Mouse (Mus musculus): ENCODE measurements around the gene Npc2.
A peak's percentile ranks its signal among the peaks of the same experiment; 100 is the strongest.

The Npc2 gene

GRCm38 (mm10) chr12:84784604-84785381 is 11.8 kb upstream of the Npc2 start:
- DNase-seq (ENCODE audit: low spot score in 2 of 2): peak; percentile 89 to 91

DNA sequence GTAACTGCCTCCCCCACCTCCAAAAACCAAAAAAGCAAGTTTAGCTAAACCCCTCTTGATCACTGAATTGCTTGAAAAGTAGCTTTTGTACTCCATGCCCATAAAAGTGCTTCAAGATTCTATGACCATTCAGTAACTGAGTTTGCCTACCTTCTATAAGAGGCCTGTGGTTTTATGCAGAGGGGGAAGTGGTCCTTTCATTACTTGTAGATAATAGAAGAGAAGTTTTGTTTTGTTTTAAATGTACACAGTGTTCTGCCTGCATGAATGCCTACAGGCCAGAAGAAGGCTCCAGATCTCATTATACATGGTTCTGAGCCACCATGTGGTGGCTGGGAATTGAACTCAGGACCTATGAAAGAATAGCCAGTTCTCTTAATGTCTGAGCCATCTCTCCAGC is 3.3 kb upstream of the Npc2 start:
- DNase-seq (ENCODE audit: low spot score in 2 of 2): no peak

- DNase-seq (ENCODE audit: low spot score in 2 of 2): no peak
Observed at GRCm38 (mm10) chr12:84774376-84774775, 1.4 kb upstream of the Npc2 start.

- no peak for DNase-seq (ENCODE audit: low spot score in 2 of 2)
Observed at GRCm38 (mm10) chr12:84773476-84773875, 524 bp upstream of the Npc2 start.

DNA sequence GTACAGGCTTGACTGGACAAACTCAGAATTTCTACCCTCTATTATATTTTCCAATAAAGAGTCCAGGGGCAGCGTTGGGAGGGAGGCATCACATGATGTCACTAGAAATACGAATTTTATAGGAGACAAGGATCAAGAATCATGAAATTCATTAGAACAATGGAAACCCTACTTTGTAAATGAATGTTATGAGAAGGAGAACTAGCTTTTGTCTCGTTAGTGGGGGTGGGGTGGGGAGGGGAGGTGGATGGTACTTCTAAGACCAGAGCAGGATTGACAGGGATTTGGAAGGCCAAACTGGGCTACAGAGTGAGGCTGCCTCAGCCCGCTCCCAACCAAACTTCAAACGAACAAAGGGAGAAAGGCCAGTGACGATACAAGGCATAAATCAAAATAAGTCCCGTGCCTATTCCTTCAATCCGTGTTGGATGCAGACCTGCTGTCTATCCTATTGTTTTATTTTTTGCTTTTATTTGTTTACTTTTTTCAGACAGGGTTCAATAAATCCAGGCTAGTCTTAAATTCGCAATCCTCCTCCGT is 901 bp downstream of the Npc2 start:
- no peak for DNase-seq (ENCODE audit: low spot score in 2 of 2)

GRCm38 (mm10) chr12:84769624-84770023 is 3.3 kb downstream of the Npc2 start:
- no peak for DNase-seq (ENCODE audit: low spot score in 2 of 2)

GRCm38 (mm10) chr12:84767510-84767909 is 5.4 kb downstream of the Npc2 start:
- DNase-seq (ENCODE audit: low spot score in 2 of 2): no peak

- DNase-seq (ENCODE audit: low spot score in 2 of 2): no peak
Observed at GRCm38 (mm10) chr12:84766113-84766735, 6.7 kb downstream of the Npc2 start.

DNA sequence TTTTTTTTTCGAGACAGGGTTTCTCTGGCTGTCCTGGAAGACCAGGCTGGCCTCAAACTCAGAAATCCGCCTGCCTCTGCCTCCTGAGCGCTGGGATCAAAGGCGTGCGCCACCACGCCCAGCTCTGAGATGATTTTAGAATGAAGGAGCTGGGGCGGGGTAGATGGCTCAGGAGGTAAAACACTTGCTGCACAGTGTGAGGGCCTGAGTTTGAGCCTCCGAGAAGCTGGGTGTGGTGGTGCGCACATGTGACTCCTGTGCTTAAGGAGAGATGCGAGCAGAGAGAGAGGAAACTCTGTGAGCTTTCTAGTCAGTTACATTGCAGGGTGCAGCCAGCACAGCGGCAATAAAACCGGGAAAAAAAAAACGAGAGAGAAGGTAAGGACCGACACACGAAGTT is 7.4 kb downstream of the Npc2 start:
- no peak for DNase-seq (ENCODE audit: low spot score in 2 of 2)

DNA sequence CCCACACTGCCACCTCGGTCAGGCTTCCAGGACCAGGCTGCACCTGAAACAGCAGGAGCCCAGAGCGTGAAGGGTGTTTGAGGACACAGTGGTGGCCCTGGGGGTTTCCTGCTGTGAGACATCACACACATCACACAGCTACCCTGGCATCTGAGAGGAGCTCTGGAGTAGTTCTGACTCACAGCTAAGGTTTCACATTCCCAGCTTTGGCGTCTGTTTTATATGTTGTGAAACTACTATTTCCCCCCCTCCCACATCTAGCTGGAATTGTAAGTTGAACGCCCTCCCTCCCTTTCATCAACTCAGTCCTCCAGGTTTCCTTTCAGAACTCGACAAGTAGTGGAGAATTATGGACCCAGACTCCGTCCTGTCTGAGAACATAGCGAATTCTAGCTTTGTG is 8.2 kb downstream of the Npc2 start:
- DNase-seq (ENCODE audit: low spot score in 2 of 2): no peak

DNA sequence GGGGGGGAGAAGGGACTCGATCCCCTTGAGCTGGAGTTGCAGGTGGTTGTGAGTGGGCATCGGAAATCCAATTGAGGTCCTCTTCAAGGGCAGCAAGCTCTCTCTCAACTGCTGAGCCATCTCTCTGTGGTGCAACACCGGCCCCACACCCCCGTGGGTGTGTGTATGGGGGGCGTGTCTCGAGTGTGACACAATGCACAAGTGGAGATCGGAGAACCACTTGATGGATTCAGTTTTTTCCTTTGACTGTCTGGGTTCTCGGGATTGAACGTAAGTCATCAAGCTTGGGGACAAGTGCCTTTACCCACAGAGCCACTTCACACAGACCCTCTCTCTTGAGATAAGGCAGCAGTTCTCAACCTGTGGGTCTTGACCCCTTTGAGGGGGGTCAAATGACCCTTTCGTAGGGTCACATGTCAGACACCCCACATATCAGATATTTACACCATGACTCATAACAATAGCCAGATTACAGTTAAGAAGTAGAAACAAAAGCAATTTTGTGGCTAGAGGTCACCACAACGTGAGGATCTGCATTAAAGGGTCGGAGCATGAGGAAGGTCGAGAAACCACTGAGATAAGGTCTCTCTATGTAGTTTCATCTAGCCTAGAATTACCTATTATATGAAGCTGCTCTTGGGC is 9.3 kb downstream of the Npc2 start:
- no peak for DNase-seq (ENCODE audit: low spot score in 2 of 2)

DNA sequence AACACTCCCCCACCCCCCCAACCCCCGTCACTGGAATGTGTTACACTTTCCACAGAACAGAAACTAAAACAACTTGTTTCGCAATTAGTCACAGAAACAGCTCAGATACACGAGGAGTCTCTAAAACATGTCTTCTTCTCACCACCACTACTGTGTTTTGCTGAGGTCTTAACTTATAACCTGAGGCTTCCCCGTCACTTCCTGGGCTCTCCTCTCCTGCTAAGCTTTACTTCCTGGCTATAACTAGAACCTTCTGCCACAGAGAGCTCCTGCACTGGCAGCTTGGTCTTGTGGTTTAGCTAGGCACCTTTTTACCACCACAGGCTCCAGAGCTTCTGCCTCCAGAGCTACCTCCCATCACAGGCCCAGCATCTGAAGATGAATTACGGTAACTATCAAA is 10.4 kb downstream of the Npc2 start:
- no peak for DNase-seq (ENCODE audit: low spot score in 2 of 2)

GRCm38 (mm10) chr12:84759063-84759462 is 13.9 kb downstream of the Npc2 start:
- no peak for DNase-seq (ENCODE audit: low spot score in 2 of 2)

DNA sequence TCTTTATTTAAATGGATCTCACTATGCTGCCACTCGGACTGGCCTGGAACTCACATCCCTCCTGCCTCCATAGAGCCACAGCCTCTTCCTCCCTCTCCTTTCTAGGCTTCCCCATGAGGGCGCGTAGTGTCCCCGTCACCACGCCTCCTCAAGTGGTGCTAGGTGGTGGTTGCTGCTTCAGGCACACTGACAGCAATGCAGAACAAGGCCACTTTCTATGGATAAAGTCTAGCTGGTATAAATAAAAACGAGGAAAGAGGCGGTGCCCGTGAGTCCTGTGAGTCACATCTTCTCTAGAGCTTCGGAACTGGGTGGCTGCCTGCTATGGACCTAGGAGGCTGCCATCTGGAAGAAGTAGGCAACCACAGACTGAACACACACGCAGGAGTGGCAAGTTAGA is 16.9 kb downstream of the Npc2 start:
- DNase-seq (ENCODE audit: low spot score in 2 of 2): peak in 1 of 2 experiments; percentile 56

GRCm38 (mm10) chr12:84755008-84755695 is 17.8 kb downstream of the Npc2 start:
- peak in 1 of 2 experiments; percentile 78 for DNase-seq (ENCODE audit: low spot score in 2 of 2)

DNA sequence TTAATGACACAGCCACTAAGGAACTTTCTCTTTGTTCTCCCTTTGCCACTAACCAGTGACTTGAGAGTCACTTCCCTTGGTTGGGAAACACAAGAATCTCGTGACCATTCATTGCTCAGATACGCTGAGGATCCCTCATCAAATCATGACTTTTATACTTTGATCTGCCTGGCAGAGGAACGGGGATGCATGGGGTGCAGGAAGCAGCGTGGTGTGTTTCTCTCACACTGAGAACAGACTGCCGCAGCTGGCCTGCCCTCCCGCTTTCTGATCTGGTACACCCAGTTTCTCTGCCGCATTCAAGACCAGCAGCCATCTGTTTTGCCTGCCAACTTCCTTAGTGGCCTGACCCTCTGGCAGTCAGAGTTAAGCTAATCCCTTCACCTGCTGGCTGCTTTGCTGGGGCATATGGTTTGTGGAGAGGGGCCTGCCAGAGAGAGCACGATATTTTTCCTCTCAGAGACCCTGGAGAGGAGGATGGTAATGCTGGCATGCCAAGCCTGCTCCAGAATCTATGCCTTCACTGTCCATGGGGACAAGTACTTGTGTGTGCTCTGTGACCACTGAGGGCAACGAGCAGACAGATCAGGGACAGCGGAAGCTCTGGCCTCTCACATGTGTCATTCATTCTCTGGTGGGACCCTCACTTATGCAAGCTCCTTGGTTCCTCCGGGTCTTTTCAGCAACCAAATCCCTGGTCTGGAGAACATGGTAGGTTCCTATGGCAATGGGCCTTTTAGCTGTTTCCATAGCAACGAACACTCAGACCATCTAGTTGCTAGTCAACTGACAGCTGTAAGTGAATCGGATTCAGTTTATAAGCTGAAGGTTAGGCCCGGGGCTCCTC is 20.6 kb downstream of the Npc2 start:
- peak; percentile 60 to 78 for DNase-seq (ENCODE audit: low spot score in 2 of 2)

DNA sequence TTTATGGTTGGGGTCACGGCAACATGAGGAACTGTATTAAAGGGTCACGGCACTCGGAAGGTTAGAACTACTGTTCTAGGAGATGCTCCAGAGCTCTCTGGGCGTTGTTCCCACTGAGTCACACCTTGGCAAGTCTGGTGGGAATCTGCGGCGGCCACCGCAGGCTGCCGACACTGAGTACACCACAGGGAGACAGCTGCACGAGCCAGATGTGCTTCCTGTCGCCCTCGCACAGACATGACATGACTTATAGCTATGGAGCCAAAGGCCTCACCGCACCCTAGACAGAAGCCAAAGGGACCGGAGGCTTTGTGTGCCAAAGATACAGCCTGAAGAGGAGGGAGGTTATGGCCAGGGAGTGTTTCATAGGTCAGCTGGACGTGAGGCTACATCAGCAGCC is 22.3 kb downstream of the Npc2 start:
- DNase-seq (ENCODE audit: low spot score in 2 of 2): no peak

DNA sequence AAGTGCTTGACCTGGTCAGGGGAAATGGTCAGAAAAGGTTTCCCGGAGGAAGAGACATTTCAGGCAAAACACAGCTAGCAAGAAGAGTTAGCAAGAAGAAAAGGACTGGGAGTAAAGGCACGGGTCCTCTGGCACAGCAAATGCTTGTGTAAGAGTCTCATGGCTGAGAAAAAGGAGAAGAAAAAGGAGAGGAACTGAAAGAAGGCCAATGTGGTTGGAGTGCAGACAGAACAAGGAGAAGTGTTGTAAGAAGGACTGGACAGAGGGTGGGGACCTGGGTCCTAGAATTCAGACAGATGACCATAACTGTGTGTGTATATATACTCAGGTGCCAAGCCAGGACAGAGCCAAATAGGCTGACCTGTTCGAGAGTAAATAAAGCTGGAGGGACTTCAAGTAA is 24.8 kb downstream of the Npc2 start:
- no peak for DNase-seq (ENCODE audit: low spot score in 2 of 2)

- no peak for DNase-seq (ENCODE audit: low spot score in 2 of 2)
Observed at GRCm38 (mm10) chr12:84745700-84746099, 27.3 kb downstream of the Npc2 start.

DNA sequence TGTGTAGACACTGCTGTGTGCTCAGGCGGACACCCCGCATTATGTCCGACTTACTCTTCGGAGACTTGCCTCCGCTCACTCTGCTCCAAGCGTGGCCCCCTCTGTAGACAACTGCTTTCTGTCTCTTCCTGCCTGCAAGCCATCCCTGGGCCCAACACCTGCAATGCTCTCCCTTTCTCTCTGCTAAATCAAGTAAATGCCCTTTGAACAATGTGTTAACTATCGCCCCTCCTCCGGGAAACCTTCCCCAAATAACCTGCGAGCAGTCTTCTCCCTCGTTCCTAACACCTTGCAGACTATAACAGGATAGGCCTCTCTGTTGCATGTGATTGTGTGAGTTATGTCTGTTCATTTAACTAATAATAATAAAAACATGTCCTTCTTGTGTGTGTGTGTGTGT is 29.5 kb downstream of the Npc2 start:
- DNase-seq (ENCODE audit: low spot score in 2 of 2): no peak

DNA sequence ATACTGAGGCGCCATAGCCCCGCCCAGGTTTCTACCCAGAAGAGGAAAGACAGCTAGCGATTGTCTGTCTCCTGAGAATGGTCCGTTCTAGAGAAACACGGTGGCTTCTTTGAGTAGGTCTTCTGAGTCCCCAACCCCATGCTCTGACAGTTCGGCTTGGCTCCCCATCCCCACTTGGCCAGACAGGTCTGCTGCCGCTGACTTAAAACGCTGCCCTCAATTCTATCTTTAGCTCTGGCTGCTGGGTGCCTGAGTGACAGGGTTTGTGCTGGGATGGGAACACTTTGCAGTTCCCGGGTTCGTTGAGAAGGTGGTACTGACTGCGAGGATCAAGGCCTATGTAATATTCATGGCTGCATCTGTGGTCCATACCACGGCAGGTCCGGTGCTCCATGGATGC is 39.6 kb downstream of the Npc2 start:
- DNase-seq (ENCODE audit: low spot score in 2 of 2): no peak

Data from right cerebral cortex, postnatal 10 days (tissue).